Mouse (Mus musculus) Patski (cell line): ENCODE measurements around the gene Plppr2. TPM values are rescaled to one million over a fixed set of nuclear protein-coding genes. Genes with fewer than 3 reads are reported as not detected.
A peak's percentile ranks its signal among the peaks of the same experiment; 100 is the strongest.

Source experiments
- ATAC-seq: fragments of 100-300 bp; one replicate; pipeline ENCODE4 v1.8.0; 2021
- CTCF ChIA-PET: fragments of 350-600 bp; sonication (Branson Sonifier 250); formaldehyde crosslinking; loops from one replicate; lab custom pipeline; 2022; ENCODE audit warnings: inconsistent platforms; lab: Charles Lee
- POLR2A ChIA-PET: fragments of 350-600 bp; sonication (Branson Sonifier 250); formaldehyde crosslinking; loops from one replicate; lab custom pipeline; 2022; ENCODE audit warnings: antibody characterized with exemption, inconsistent platforms; lab: Charles Lee
- DNase-seq: peaks from one replicate; pipeline ENCODE4 v3.0.0-alpha.2; 2011; ENCODE audit warnings: low read depth, low spot score
- H3K27me3 ChIP-seq: fragments of 371-371 bp; one replicate; pipeline ENCODE4 v1.5.1; 2021
- CTCF ChIP-seq: fragments of 100-300 bp; IDR thresholded peaks from one replicate; pipeline ENCODE4 v1.5.1; 2021
- in situ Hi-C: fragments of 300-500 bp; cut with MboI; formaldehyde crosslinking; loops from 3 replicates; pipeline ENCODE4 v1.11.1; 2018; ENCODE audit warnings: low pct_unique_long_range_greater_than_20kb, mixed read lengths
- polyA plus RNA-seq: library from polyadenylated mRNA; unstranded; gene quantifications from one replicate; pipeline ENCODE4 v1.2.3, GENCODE M21; 2021

Plppr2 gene
- polyA plus RNA-seq, 1 experiment from 2014 or later: 22.1 TPM

DNA sequence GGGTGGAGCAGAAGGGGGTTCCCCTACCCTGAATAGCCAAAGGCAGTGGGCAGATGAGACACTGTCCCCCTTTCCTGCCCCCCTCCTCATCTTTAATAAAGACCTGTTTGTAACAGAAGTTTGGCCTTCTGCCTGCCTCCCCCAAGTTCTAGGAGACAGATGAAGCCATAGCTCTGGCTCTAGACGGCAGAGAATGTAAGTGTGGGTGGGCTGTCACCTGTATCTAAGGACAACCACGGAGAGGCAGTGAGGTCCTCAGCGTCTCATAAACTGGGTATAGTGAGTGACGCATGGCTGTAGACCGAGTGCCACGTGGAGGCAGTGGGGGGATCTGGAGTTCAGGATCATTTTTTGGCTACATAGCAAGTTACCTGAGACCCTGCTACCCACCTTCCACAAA, 12.0 kb downstream of the Plppr2 start:
- no peak for TF ChIP-seq CTCF
- ChIA-PET CTCF (no interaction called here), POLR2A (interaction anchor here (0.7 to 1.1 kb wide), 2 partner anchors 33 to 99 kb away, joined by 5 to 8 read pairs; no protein-coding TSS in a partner anchor)
- in situ Hi-C loops: no loop called here
- no peak for DNase-seq
- ATAC-seq: no peak
- H3K27me3 ChIP-seq: no peaks in the 10 kb centered on the region

DNA sequence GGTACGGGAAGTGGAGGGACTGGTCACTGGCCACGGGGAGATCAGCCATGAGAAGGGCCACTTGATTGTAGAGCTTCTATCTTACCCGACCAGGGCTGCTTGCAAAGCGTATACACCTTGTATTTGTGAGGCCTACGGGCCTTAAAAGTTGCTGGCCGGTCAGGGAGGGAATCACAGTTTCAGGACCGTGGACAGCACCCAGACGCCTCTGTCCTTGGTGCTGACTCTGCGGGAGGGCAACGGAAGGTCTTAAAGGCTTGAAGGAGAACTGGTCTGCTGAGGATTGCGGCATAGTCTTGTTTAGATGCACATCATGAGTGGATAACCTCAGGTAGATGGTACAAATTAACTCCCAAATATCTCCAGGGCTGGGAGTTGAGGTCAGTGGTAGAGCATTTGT, 13.5 kb downstream of the Plppr2 start:
- no peak for ATAC-seq
- H3K27me3 ChIP-seq: no peaks in the 10 kb centered on the region
- CTCF ChIA-PET: no interaction called here
- POLR2A ChIA-PET: no interaction called here
- no peak for DNase-seq
- in situ Hi-C loops: no loop called here
- no peak for TF ChIP-seq CTCF

GRCm38 (mm10) chr9:21951977-21952376, 15.1 kb downstream of the Plppr2 start:
- ATAC-seq (no peak), DNase-seq (no peak)
- no peak for TF ChIP-seq CTCF
- H3K27me3 ChIP-seq: no peaks in the 10 kb centered on the region
- POLR2A ChIA-PET: no interaction called here
- CTCF ChIA-PET: no interaction called here
- in situ Hi-C loops: no loop called here

DNA sequence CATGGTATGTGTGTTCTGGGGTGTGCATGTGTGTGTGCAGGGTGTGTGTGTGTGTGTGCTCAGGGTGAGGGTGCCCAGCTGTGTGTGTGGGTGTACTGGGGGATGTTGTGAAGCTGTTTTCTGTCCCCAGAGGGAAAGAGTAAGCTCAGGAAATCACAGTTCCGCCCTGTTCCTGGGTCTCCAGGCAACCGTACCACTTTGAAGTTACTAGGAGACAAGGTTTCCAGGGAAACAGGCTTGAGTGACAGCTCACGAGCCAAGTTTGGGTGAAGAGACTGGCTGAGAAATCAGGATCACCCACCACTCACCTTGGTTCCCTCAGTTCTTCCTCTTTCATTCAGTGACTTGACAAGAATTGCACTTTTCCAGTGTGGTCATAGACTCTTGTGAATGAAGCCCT, 16.8 kb downstream of the Plppr2 start:
- in situ Hi-C loops: no loop called here
- no peak for TF ChIP-seq CTCF
- ChIA-PET CTCF (no interaction called here), POLR2A (no interaction called here)
- ATAC-seq (no peak), DNase-seq (no peak)
- H3K27me3 ChIP-seq: no peaks in the 10 kb centered on the region

GRCm38 (mm10) chr9:21954635-21955034, 17.8 kb downstream of the Plppr2 start:
- no peak for TF ChIP-seq CTCF
- DNase-seq (no peak), ATAC-seq (no peak)
- in situ Hi-C loops: no loop called here
- ChIA-PET POLR2A (no interaction called here), CTCF (interaction anchor here (1.4 kb wide), 1 partner anchor 44 kb away, joined by 3 read pairs; no protein-coding TSS in a partner anchor)
- H3K27me3 ChIP-seq: no peaks in the 10 kb centered on the region

GRCm38 (mm10) chr9:21955225-21955569, 18.4 kb downstream of the Plppr2 start:
- TF ChIP-seq CTCF: no peak
- CTCF ChIA-PET: interaction anchor here (1.0 to 1.4 kb wide), 2 partner anchors 43 to 47 kb away, joined by 3 to 4 read pairs; partner anchors contain the start of gene Ccdc151
- ATAC-seq: peak; percentile 56

GRCm38 (mm10) chr9:21955570-21956281, 18.9 kb downstream of the Plppr2 start, which contains the start of gene Swsap1:
Swsap1 (plus strand) TSS chr9:21955755.
- in situ Hi-C loops: no loop called here
- CTCF ChIA-PET: interaction anchor here (1.0 to 1.4 kb wide), 2 partner anchors 42 to 46 kb away, joined by 3 to 4 read pairs; partner anchors contain the start of gene Ccdc151
- peak; percentile 89 for DNase-seq
- TF ChIP-seq CTCF: no peak
- no peaks in the 10 kb centered on the region for H3K27me3 ChIP-seq
- POLR2A ChIA-PET: interaction anchor here (1.5 kb wide), 1 partner anchor 30 kb away, joined by 3 read pairs; no protein-coding TSS in a partner anchor
- ATAC-seq: peak; percentile 93

More at GRCm38 (mm10) chr9:21955225-21955569, 18.4 kb downstream of the Plppr2 start:
- in situ Hi-C loops: no loop called here
- no peak for DNase-seq
- POLR2A ChIA-PET: no interaction called here
- no peaks in the 10 kb centered on the region for H3K27me3 ChIP-seq

DNA sequence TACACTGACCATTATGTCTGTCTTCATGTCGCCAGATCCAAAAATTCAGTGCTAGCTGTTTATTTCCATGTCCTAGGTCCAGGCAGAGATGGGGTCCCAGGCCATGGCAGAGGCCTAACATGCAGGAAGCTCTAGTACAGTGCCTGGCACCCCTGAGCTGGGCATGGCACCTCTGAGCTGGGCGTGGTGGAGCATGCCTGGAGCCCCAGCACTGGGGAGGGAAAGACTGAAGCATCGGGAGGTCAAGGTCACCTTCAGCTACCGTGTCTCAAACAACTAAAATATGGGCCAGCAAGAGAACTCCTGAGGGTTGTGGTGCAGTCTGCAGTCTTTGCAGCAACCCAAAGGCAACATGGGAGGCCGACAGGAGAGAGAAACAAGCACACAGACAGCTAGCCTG, 21.5 kb downstream of the Plppr2 start:
- DNase-seq: no peak
- no peak for ATAC-seq
- POLR2A ChIA-PET: interaction anchor here (0.5 kb wide), 1 partner anchor 83 kb away, joined by 3 read pairs; no protein-coding TSS in a partner anchor
- no peak for TF ChIP-seq CTCF
- CTCF ChIA-PET: no interaction called here
- H3K27me3 ChIP-seq: no peaks in the 10 kb centered on the region
- in situ Hi-C loops: no loop called here

- no peaks in the 10 kb centered on the region for H3K27me3 ChIP-seq
- CTCF ChIA-PET: no interaction called here
- POLR2A ChIA-PET: no interaction called here
- TF ChIP-seq CTCF: no peak
- DNase-seq: no peak
- no peak for ATAC-seq
- in situ Hi-C loops: no loop called here
Measured at GRCm38 (mm10) chr9:21959244-21959643, 22.4 kb downstream of the Plppr2 start.

DNA sequence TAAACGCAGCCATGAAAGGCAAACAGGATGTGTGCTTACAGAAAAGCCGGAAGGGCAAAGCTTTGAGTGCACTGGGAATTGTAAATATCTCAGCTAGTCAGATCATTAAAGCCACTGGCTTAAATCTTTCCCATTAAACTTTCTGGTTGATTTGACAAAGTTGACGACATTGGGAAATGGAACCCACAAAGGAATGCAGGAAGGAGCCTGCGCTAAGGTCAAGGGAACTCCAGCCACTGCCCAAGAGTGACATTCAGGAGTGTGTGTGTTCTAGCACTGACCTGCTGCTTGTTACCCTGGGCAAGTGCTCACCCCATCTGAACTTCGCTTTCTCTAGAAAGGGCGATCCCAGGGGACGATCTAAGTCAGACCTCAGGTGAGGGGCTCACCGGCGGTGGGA, 23.3 kb downstream of the Plppr2 start:
- no peaks in the 10 kb centered on the region for H3K27me3 ChIP-seq

GRCm38 (mm10) chr9:21960558-21961208, 23.9 kb downstream of the Plppr2 start:
- ATAC-seq (no peak), DNase-seq (no peak)
- in situ Hi-C loops: no loop called here
- H3K27me3 ChIP-seq: no peaks in the 10 kb centered on the region
- CTCF ChIA-PET: no interaction called here
- no peak for TF ChIP-seq CTCF
- POLR2A ChIA-PET: no interaction called here

More for the DNA sequence above, 23.3 kb downstream of the Plppr2 start:
- ATAC-seq (peak; percentile 22), DNase-seq (no peak)
- ChIA-PET CTCF (no interaction called here), POLR2A (no interaction called here)
- TF ChIP-seq CTCF: no peak
- in situ Hi-C loops: no loop called here
